Mouse (Mus musculus) liver, postnatal 0 days (tissue): ENCODE data around the gene Rpl9-ps6. TPM values are rescaled to one million over a fixed set of nuclear protein-coding genes. Genes with fewer than 3 reads are reported as not detected.
"Not testable (repeated sequence)": the region's sequence is repeated elsewhere in the genome, so short reads cannot be mapped to it uniquely, and the experiment has no call there.

Source experiments
- ATAC-seq: fragments of 200-750 bp; cut with Nextera tagmentation; 2 replicates; pipeline ENCODE4 v1.8.0; 2017; ENCODE audit warnings: mild to moderate bottlenecking, moderate library complexity
- DNase-seq: peaks from one replicate; pipeline ENCODE4 v3.0.0-alpha.2; 2016
- H3K27ac ChIP-seq: fragments of 300-500 bp; sonication (generic); 2 replicates; pipeline ENCODE4 v1.5.1; 2014; ENCODE audit warnings: antibody characterized with exemption, moderate library complexity, mild to moderate bottlenecking, low read depth
- H3K27me3 ChIP-seq: fragments of 300-500 bp; sonication (generic); 2 replicates; pipeline ENCODE4 v1.6.1; 2014; ENCODE audit warnings: low read length, control low read depth, mixed read lengths; ENCODE audit not compliant: insufficient read depth
- H3K36me3 ChIP-seq: fragments of 300-500 bp; sonication (generic); replicated peaks from 2 replicates; pipeline ENCODE4 v1.6.1; 2014; ENCODE audit warnings: mild to moderate bottlenecking, control low read depth, low read length, moderate library complexity, mixed read lengths; ENCODE audit not compliant: insufficient read depth
- H3K4me1 ChIP-seq: fragments of 300-500 bp; sonication (generic); 2 replicates; pipeline ENCODE4 v1.6.1; 2014; ENCODE audit warnings: antibody characterized with exemption, mild to moderate bottlenecking, control low read depth; ENCODE audit not compliant: insufficient read depth
- H3K4me2 ChIP-seq: fragments of 300-500 bp; sonication (generic); 2 replicates; pipeline ENCODE4 v1.6.1; 2014; ENCODE audit warnings: low read depth, mild to moderate bottlenecking, low read length, moderate library complexity, mixed read lengths
- H3K4me3 ChIP-seq: fragments of 300-500 bp; sonication (generic); 2 replicates; pipeline ENCODE4 v1.5.1; 2014; ENCODE audit warnings: low read depth, low read length
- H3K9ac ChIP-seq: fragments of 300-500 bp; sonication (generic); replicated peaks from 2 replicates; pipeline ENCODE4 v1.6.1; 2014; ENCODE audit warnings: mild to moderate bottlenecking, moderate library complexity
- H3K9me3 ChIP-seq: fragments of 300-500 bp; sonication (generic); 2 replicates; pipeline ENCODE4 v1.6.1; 2016; ENCODE audit warnings: mild to moderate bottlenecking, control low read depth, low read length, mixed read lengths
- CTCF ChIP-seq: sonication (generic); IDR thresholded peaks from 2 replicates; pipeline ENCODE4 v1.5.1; 2016; ENCODE audit warnings: antibody characterized with exemption, low read depth
- EP300 ChIP-seq: IDR thresholded peaks from 2 replicates; pipeline ENCODE4 v1.6.1; 2016; ENCODE audit warnings: antibody characterized with exemption, low read depth, mild to moderate bottlenecking
- WGBS: fragments of 180-500 bp; shearing (Covaris S2); extraction: QIAGEN DNeasy Blood & Tissue Kit; methylation state at CpG from one replicate; pipeline ENCODE4 v1.1.7; 2014; ENCODE audit not compliant: insufficient replicate concordance; 5-methylcytosine and 5-hydroxymethylcytosine counted together
- polyA plus RNA-seq: library from polyadenylated mRNA; unstranded; fragments of >200 nt; fragmentation: Nextera tagmentation; extraction: Ambion mirVana; gene quantifications from 2 replicates; pipeline ENCODE4 v1.2.1, GENCODE M21; 2015

Rpl9-ps6 gene
- polyA plus RNA-seq, 1 experiment from 2014 or later: 73.3 TPM

- WGBS: 47% methylated on average over 8 of the region's 8 CpGs
- DNase-seq (no peak), ATAC-seq (no peak)
- peaks cover 9% of the 10 kb centered on the region for H3K36me3 ChIP-seq
- peak overlapping the region; percentile 87 for H3K4me3 ChIP-seq
- H3K4me1 ChIP-seq: peaks cover 15% of the 10 kb centered on the region; the same call in 1 of the 2 replicates
- TF ChIP-seq EP300 (peak; percentile 34; the same call in 1 of the 2 replicates), CTCF (no peak)
- peak overlapping the region; percentile 88 for H3K27ac ChIP-seq
- H3K4me2 ChIP-seq: peak overlapping the region; percentile 94
- no peaks in the 10 kb centered on the region for H3K9me3 ChIP-seq
- no peaks in the 10 kb centered on the region for H3K27me3 ChIP-seq
- peak overlapping the region; percentile 90 for H3K9ac ChIP-seq
Observed at GRCm38 (mm10) chr19:32487595-32488255, 21.3 kb upstream of the Rpl9-ps6 start.

- Histone ChIP-seq H3K27ac (peak overlapping the region; percentile 88), H3K4me1 (peaks cover 20% of the 10 kb centered on the region)
Observed at GRCm38 (mm10) chr19:32486106-32486724, 19.8 kb upstream of the Rpl9-ps6 start.

GRCm38 (mm10) chr19:32485681-32486105, 19.3 kb upstream of the Rpl9-ps6 start, which contains the start of gene Minpp1:
Minpp1 (plus strand) TSS chr19:32485769.
- H3K4me3 ChIP-seq: peak within 1 kb of the TSS; percentile 87
- TF ChIP-seq CTCF (no peak), EP300 (no peak)
- no peaks in the 10 kb centered on the region for H3K9me3 ChIP-seq
- peak within 1 kb of the TSS; percentile 90 for H3K9ac ChIP-seq
- ATAC-seq (peak; percentile 81), DNase-seq (peak; percentile 92)
- H3K27ac ChIP-seq: peak within 1 kb of the TSS; percentile 88
- no peaks in the 10 kb centered on the region for H3K36me3 ChIP-seq
- under 1% methylated on average over 51 of the region's 64 CpGs for WGBS
- H3K27me3 ChIP-seq: no peaks in the 10 kb centered on the region
- H3K4me1 ChIP-seq: peaks cover 25% of the 10 kb centered on the region
- H3K4me2 ChIP-seq: peak within 1 kb of the TSS; percentile 94

More at GRCm38 (mm10) chr19:32486106-32486724, 19.8 kb upstream of the Rpl9-ps6 start:
- peak; percentile 84 for DNase-seq
- ATAC-seq: peak; percentile 85
- not testable (repeated sequence) for H3K27me3 ChIP-seq, H3K9me3 ChIP-seq, H3K36me3 ChIP-seq
- Histone ChIP-seq H3K4me2 (peak overlapping the region; percentile 94), H3K4me3 (peak overlapping the region; percentile 87), H3K9ac (peak overlapping the region; percentile 90)
- 1% methylated on average over 39 of the region's 47 CpGs for WGBS
- peak; percentile 78 for TF ChIP-seq CTCF

- no peak for ATAC-seq
- no peak for DNase-seq
Observed at GRCm38 (mm10) chr19:32484941-32485660, 18.7 kb upstream of the Rpl9-ps6 start.

GRCm38 (mm10) chr19:32481511-32481910, 15.1 kb upstream of the Rpl9-ps6 start:
- ATAC-seq: peak; percentile 24
- no peak overlapping the region; the same call in 1 of the 2 replicates for H3K9ac ChIP-seq
- TF ChIP-seq EP300: peak; percentile 77
- TF ChIP-seq CTCF: no peak
- WGBS: 28% methylated on average over 4 of the region's 4 CpGs
- peak overlapping the region; percentile 86 for H3K27ac ChIP-seq
- no peak for DNase-seq
- H3K27me3 ChIP-seq: no peaks in the 10 kb centered on the region
- H3K36me3 ChIP-seq: no peaks in the 10 kb centered on the region
- H3K4me2 ChIP-seq: no peak overlapping the region; the same call in 1 of the 2 replicates
- no peak overlapping the region for H3K4me3 ChIP-seq
- H3K9me3 ChIP-seq: no peaks in the 10 kb centered on the region
- peaks cover 32% of the 10 kb centered on the region for H3K4me1 ChIP-seq

More at GRCm38 (mm10) chr19:32484941-32485660, 18.7 kb upstream of the Rpl9-ps6 start:
- peak overlapping the region; percentile 90 for H3K9ac ChIP-seq
- no peaks in the 10 kb centered on the region for H3K9me3 ChIP-seq
- peaks cover 31% of the 10 kb centered on the region for H3K4me1 ChIP-seq
- no peaks in the 10 kb centered on the region for H3K36me3 ChIP-seq
- 15% methylated on average over 13 of the region's 13 CpGs for WGBS
- H3K27ac ChIP-seq: peak overlapping the region; percentile 88
- H3K4me2 ChIP-seq: peak overlapping the region; percentile 94
- H3K27me3 ChIP-seq: no peaks in the 10 kb centered on the region
- TF ChIP-seq EP300 (no peak), CTCF (no peak)
- H3K4me3 ChIP-seq: peak overlapping the region; percentile 87
